Mouse (Mus musculus) lung, embryonic 15.5 days (tissue): ENCODE measurements around the gene Ogdhl. TPM values are rescaled to one million over a fixed set of nuclear protein-coding genes. Genes with fewer than 3 reads are reported as not detected.
A peak's percentile ranks its signal among the peaks of the same experiment; 100 is the strongest.
"Not testable (repeated sequence)": the region's sequence is repeated elsewhere in the genome, so short reads cannot be mapped to it uniquely, and the experiment has no call there.

Experiments used
- ATAC-seq: fragments of 200-750 bp; cut with Nextera tagmentation; 2 replicates; pipeline ENCODE4 v1.8.0; 2017; ENCODE audit warnings: moderate number of reproducible peaks, borderline replicate concordance; ENCODE audit not compliant: low FRiP score, low TSS enrichment; ENCODE audit errors: extremely low read depth
- H3K27ac ChIP-seq: fragments of 300-500 bp; sonication (generic); 2 replicates; pipeline ENCODE4 v1.5.1; 2015; ENCODE audit warnings: moderate library complexity, mild to moderate bottlenecking, inconsistent platforms
- H3K27me3 ChIP-seq: fragments of 300-500 bp; sonication (generic); 2 replicates; pipeline ENCODE4 v1.6.1; 2015; ENCODE audit warnings: inconsistent platforms
- H3K36me3 ChIP-seq: fragments of 300-500 bp; sonication (generic); 2 replicates; pipeline ENCODE4 v1.6.1; 2015; ENCODE audit warnings: inconsistent platforms
- H3K4me1 ChIP-seq: fragments of 300-500 bp; sonication (generic); 2 replicates; pipeline ENCODE4 v1.6.1; 2015; ENCODE audit warnings: inconsistent platforms
- H3K4me2 ChIP-seq: fragments of 300-500 bp; sonication (generic); 2 replicates; pipeline ENCODE4 v1.6.1; 2015; ENCODE audit warnings: inconsistent platforms, mild to moderate bottlenecking, moderate library complexity
- H3K4me3 ChIP-seq: fragments of 300-500 bp; sonication (generic); 2 replicates; pipeline ENCODE4 v1.5.1; 2015; ENCODE audit warnings: mild to moderate bottlenecking, inconsistent platforms
- H3K9ac ChIP-seq: fragments of 300-500 bp; sonication (generic); 2 replicates; pipeline ENCODE4 v1.6.1; 2015; ENCODE audit warnings: inconsistent platforms
- H3K9me3 ChIP-seq: fragments of 300-500 bp; sonication (generic); 2 replicates; pipeline ENCODE4 v1.6.1; 2016; ENCODE audit warnings: inconsistent platforms
- WGBS: fragments of 180-500 bp; shearing (Covaris S2); methylation state at CpG from one replicate; pipeline ENCODE4 v1.1.7; 2015; 5-methylcytosine and 5-hydroxymethylcytosine counted together
- polyA plus RNA-seq: library from polyadenylated mRNA; unstranded; fragments of >200 nt; fragmentation: Nextera tagmentation; extraction: Ambion mirVana; gene quantifications from 2 replicates; pipeline ENCODE4 v1.2.1, GENCODE M21; 2015

Ogdhl gene
- polyA plus RNA-seq, 1 experiment from 2014 or later: 10.3 TPM

DNA sequence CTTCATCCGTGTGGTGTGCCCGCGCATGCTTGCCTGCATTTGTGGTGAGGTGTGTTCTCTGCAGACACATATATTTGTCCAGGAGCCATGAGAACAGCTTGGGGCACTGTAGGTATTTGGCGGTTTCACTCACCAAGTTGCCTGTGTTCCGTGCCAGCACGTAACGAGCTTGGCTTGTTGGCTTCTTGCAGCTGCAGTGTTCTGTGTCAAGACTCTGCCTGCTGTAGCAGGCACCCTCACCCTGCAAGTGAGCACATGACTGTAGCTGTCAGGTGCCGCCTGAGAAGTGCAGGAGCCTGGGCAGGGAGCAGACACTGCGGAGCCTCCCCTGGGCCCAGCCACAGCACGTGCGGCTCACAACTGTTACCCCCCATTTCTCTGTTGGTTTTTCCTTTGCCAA is 14.7 kb downstream of the Ogdhl start:
- Histone ChIP-seq H3K27ac (no peak overlapping the region), H3K9ac (no peak overlapping the region), H3K4me2 (no peak overlapping the region), H3K4me1 (no peaks in the 10 kb centered on the region), H3K4me3 (no peak overlapping the region), H3K36me3 (no peaks in the 10 kb centered on the region), H3K27me3 (no peaks in the 10 kb centered on the region), H3K9me3 (no peaks in the 10 kb centered on the region)
- no peak for ATAC-seq
- WGBS: 75% methylated on average over 11 of the region's 11 CpGs

DNA sequence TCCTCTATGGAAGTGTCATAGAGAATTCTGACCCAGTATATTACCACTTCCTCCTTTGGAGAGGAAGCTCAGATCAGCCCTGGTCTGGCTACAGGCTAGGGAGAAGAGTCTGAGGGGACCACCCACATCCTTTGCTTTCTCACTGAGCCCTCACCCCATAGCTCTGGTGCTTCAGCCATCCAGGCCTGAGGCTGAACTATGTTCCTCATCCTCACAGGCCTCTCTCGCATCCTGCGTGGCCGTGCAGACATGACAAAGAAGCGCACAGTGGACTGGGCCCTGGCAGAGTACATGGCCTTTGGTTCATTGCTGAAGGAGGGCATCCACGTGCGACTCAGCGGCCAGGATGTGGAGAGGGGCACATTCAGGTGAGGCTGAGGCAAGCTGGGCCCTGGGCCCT is 20.0 kb downstream of the Ogdhl start:
- no peak overlapping the region for H3K4me2 ChIP-seq
- H3K9me3 ChIP-seq: no peaks in the 10 kb centered on the region
- no peaks in the 10 kb centered on the region for H3K4me1 ChIP-seq
- ATAC-seq: no peak
- 93% methylated on average over 7 of the region's 7 CpGs for WGBS
- no peak overlapping the region for H3K4me3 ChIP-seq
- H3K27me3 ChIP-seq: no peaks in the 10 kb centered on the region
- H3K27ac ChIP-seq: no peak overlapping the region
- H3K36me3 ChIP-seq: no peaks in the 10 kb centered on the region
- H3K9ac ChIP-seq: no peak overlapping the region

DNA sequence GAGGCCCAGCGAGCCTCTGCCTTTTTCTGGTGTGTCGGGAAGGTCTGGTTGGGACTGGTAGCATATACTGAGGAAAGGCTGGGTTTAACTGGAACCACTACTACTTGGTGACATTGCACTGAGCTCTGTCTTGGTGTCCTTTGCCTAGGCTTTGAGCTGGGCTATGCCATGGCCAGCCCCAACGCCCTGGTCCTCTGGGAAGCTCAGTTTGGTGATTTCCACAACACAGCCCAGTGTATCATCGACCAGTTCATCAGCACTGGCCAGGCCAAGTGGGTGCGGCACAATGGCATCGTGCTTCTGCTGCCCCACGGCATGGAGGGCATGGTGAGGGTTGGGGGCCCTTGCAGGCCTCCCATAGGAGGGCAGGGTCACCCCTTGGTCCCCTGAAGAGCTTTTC is 22.4 kb downstream of the Ogdhl start:
- H3K9me3 ChIP-seq: no peaks in the 10 kb centered on the region

DNA sequence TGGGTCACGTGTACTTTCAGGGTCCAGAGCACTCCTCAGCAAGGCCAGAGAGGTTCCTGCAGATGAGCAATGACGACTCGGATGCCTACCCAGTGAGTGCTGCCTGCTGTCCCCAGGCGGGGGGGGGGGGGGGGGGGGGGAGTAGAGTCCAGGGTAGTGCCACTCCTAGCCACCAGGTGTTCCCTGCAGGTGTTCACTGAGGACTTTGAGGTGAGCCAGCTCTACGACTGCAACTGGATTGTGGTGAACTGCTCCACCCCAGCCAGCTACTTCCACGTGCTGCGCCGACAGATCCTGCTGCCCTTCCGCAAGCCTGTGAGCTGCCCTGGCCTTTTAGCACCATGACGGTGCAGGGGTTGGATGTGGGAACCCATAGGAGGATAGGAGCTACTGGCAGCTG is 22.9 kb downstream of the Ogdhl start:
- H3K9ac ChIP-seq: no peak overlapping the region
- H3K4me1 ChIP-seq: no peaks in the 10 kb centered on the region
- H3K27ac ChIP-seq: no peak overlapping the region
- no peak overlapping the region for H3K4me2 ChIP-seq
- H3K9me3 ChIP-seq: no peaks in the 10 kb centered on the region
- no peaks in the 10 kb centered on the region for H3K27me3 ChIP-seq
- H3K4me3 ChIP-seq: no peak overlapping the region
- ATAC-seq: peak; percentile 11; the same call in 1 of the 2 replicates
- H3K36me3 ChIP-seq: no peaks in the 10 kb centered on the region
- 73% methylated on average over 9 of the region's 10 CpGs for WGBS

More for the DNA sequence above, 22.4 kb downstream of the Ogdhl start:
- H3K4me2 ChIP-seq: no peak overlapping the region
- H3K4me3 ChIP-seq: no peak overlapping the region
- WGBS: 86% methylated on average over 7 of the region's 7 CpGs
- H3K27ac ChIP-seq: no peak overlapping the region
- no peaks in the 10 kb centered on the region for H3K36me3 ChIP-seq
- ATAC-seq: no peak
- H3K27me3 ChIP-seq: no peaks in the 10 kb centered on the region
- no peaks in the 10 kb centered on the region for H3K4me1 ChIP-seq
- no peak overlapping the region for H3K9ac ChIP-seq

DNA sequence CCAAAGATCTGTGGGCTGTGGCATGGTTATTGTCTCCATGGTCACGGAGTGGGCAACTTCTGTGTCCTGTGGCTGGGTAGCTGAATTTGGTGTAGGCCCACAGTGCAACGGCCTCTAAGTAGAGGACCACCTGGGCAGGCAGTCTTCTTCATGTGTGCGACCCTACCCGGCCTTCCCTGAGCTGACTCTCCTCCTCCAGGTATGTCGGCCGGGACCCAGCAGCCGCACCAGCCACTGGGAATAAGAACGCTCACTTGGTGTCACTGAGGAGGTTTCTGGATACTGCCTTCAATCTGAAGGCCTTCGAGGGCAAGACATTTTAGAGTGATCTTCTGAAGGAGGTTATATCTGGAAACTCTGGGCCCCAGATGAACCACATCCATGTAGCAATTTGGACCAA is 25.5 kb downstream of the Ogdhl start:
- Histone ChIP-seq H3K4me3 (no peak overlapping the region), H3K4me2 (no peak overlapping the region), H3K27me3 (no peaks in the 10 kb centered on the region), H3K9me3 (no peaks in the 10 kb centered on the region), H3K9ac (no peak overlapping the region), H3K36me3 (no peaks in the 10 kb centered on the region), H3K27ac (no peak overlapping the region), H3K4me1 (no peaks in the 10 kb centered on the region)
- ATAC-seq: no peak
- 88% methylated on average over 9 of the region's 9 CpGs for WGBS

DNA sequence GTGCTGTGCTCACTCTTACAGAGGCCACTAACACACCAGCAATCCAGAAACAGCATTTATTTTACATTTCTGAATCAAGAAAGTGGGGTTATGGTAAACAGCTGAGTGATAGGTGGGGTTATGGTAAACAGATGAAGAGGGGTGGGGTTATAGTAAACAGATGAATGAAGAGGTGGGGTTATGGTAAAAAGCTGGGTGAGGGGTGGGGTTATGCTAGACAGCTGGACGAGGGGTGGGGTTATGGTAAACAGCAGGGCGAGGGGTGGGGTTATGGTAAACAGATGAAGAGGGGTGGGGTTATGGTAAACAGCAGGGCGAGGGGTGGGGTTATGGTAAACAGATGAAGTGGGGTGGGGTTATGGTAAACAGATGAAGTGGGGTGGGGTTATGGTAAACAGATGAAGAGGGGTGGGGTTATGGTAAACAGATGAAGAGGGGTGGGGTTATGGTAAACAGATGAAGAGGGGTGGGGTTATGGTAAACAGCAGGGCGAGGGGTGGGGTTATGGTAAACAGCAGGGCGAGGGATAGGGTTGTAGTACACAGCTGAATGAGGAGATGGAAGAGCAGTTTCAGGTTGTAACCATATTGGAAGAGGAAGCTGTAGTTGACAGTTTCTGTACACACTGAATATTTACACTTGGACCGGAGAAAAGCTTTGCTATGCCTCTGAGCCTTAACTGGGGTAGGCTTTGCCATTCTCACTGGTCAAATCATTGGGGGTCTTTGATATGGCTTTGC is 29.5 kb downstream of the Ogdhl start:
- H3K9me3 ChIP-seq, H3K36me3 ChIP-seq, H3K4me2 ChIP-seq, H3K27me3 ChIP-seq, ATAC-seq, H3K27ac ChIP-seq, H3K4me1 ChIP-seq, H3K9ac ChIP-seq, H3K4me3 ChIP-seq: not testable (repeated sequence)
- 26% methylated on average over 6 of the region's 6 CpGs for WGBS

DNA sequence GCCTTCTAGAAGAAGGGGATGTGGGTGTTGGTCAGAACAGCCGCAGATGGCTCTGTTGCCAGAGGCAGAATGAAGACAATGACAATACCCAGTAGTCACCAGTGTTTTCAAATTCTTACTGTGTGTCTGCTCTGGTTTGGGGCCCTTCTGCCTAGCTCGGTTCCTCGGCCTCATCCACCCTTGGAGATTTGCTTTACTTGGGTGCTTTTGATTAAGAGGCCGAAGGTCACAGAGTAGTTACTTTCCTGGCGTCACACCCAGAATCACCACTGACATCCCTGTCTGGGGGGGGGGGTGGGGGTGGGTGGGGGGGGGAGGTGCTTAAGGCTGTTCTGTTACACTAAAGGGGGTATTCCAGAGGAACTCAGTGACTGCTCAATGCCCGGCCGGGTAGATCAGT is 42.5 kb downstream of the Ogdhl start:
- no peak overlapping the region for H3K27ac ChIP-seq
- WGBS: 61% methylated on average over 7 of the region's 7 CpGs
- H3K4me1 ChIP-seq: no peaks in the 10 kb centered on the region

DNA sequence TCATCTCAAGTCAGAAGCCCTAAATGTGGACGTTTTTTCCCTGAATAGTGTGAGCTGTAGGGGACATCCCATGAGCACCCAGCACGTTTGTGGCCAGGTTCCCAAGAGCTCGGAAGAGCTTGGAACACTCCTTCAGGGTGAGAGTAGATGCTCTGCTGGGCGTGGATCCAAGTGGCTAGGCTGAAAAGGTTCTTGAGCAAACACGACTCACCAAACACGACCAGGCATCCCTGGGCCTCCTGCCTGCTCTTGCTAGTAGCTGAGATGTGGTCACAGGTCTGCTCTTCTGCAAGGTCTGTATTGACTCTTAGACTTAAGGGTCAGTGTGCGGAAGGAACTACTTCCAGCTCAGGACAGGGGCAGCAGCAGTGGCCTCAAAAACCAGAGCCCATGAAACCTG is 47.9 kb downstream of the Ogdhl start:
- Histone ChIP-seq H3K4me3 (no peak overlapping the region), H3K4me1 (no peaks in the 10 kb centered on the region), H3K27me3 (no peaks in the 10 kb centered on the region), H3K27ac (no peak overlapping the region), H3K9ac (no peak overlapping the region), H3K9me3 (no peaks in the 10 kb centered on the region), H3K4me2 (no peak overlapping the region), H3K36me3 (no peaks in the 10 kb centered on the region)
- no peak for ATAC-seq
- 32% methylated on average over 7 of the region's 7 CpGs for WGBS

More for the DNA sequence above, 42.5 kb downstream of the Ogdhl start:
- no peak overlapping the region for H3K4me2 ChIP-seq
- H3K4me3 ChIP-seq: no peak overlapping the region
- H3K9me3 ChIP-seq: no peaks in the 10 kb centered on the region
- no peak overlapping the region for H3K9ac ChIP-seq
- no peaks in the 10 kb centered on the region for H3K27me3 ChIP-seq
- H3K36me3 ChIP-seq: no peaks in the 10 kb centered on the region
- ATAC-seq: no peak

DNA sequence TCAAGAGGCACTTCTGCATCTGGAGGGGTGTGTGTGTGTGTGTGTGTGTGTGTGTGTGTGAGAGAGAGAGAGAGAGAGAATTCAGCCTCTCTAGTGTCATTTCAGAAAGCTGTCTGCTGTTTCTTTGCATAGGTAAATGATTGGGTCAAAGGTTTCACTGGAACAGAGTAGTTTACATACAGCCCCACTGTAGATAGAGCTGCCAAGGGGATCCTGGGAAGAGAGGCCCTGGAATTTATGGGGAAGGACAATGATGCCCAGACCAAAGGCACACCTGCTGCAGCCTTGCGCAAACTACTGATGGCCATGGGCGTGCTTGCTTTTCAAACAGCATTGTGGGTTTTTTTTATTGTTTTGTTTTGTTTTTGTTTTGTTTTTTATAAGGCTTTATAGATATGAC is 50.7 kb downstream of the Ogdhl start:
- 88% methylated on average over 2 of the region's 2 CpGs for WGBS

DNA sequence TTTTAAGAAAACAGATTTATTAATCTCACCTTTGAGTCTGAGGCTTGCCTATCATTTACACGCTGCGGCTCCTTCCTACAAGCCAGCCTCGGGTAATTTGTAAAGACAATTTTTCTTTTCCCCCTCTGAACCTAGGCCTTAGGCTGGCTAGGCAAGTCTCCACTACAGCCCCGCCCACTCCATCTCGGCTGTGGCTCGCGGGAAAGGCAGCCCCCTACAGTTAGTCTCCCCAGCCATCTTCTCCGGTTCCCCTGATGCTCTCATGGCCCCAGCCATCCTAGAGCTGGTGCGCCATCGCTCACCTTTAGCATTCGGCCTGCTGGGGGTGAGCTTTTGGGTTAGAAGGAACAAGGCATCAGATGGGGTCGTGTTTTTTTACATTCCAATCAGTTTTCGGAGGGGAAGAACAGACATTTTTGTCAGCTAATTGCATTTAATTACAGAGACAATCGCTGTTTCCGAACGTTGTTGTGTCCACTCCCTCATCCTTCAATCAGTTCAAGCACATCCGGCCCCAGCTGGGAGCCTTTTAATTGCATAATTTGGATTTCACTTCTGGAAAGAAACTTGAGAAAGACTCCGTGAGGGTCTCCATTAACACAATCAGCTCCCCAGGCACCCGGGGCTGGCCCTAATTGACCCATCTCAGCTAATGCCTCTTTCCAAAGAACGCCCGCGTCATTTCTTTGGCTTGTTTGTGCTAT is 57.7 kb downstream of the Ogdhl start:
- no peak overlapping the region for H3K4me2 ChIP-seq
- 17% methylated on average over 22 of the region's 22 CpGs for WGBS

More for the DNA sequence above, 50.7 kb downstream of the Ogdhl start:
- no peak overlapping the region for H3K27ac ChIP-seq
- no peaks in the 10 kb centered on the region for H3K9me3 ChIP-seq
- H3K4me2 ChIP-seq: no peak overlapping the region
- no peak overlapping the region for H3K9ac ChIP-seq
- no peaks in the 10 kb centered on the region for H3K27me3 ChIP-seq
- no peak for ATAC-seq
- H3K36me3 ChIP-seq: no peaks in the 10 kb centered on the region
- H3K4me1 ChIP-seq: no peaks in the 10 kb centered on the region
- no peak overlapping the region for H3K4me3 ChIP-seq

DNA sequence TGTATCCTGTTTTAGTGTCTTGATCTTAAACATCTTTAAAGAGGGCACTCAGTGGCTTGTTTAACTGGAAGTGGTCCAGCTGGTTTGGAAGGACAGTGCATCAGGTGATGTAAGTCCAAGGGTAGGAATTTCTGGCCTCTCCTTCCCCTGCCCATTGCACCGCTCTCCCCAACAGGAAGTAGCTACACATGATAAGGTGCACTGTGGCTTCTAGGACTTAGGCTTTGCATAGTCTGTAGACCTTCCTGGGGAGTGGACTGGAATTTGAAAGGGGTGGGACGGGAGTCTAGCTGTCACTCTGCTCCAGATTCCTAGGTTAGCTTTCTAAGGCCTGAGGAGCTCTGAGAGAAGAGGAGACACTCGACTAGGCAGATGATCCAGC is 58.3 kb downstream of the Ogdhl start:
- Histone ChIP-seq H3K4me1 (no peaks in the 10 kb centered on the region), H3K36me3 (no peaks in the 10 kb centered on the region), H3K9me3 (no peaks in the 10 kb centered on the region), H3K9ac (no peak overlapping the region), H3K4me3 (no peak overlapping the region), H3K27ac (no peak overlapping the region), H3K27me3 (peaks cover 28% of the 10 kb centered on the region), H3K4me2 (no peak overlapping the region)
- ATAC-seq: no peak
- WGBS: 39% methylated on average over 3 of the region's 3 CpGs

More for the DNA sequence above, 57.7 kb downstream of the Ogdhl start:
- Histone ChIP-seq H3K9me3 (no peaks in the 10 kb centered on the region), H3K4me3 (no peak overlapping the region), H3K27ac (no peak overlapping the region), H3K9ac (no peak overlapping the region), H3K27me3 (peaks cover 28% of the 10 kb centered on the region), H3K36me3 (no peaks in the 10 kb centered on the region), H3K4me1 (no peaks in the 10 kb centered on the region)
- no peak for ATAC-seq

DNA sequence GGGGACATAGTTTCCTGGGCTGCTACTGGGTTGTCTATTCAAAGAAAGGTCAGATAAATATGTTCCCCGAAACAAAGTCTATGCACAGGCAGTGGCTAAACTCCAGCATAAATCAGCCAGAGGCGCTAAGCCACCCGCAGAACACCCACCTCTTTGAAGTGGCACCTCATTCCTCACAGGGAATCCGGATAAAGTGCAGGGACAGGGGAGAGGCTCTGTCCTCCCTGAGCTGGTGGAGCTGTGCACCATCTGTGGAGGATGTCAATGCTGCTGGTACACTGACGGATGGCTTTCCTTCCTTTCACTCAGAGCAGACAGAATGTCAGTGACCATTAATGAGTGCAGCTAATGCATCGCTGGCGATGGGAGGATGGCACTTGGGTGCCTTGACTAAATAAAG is 59.2 kb downstream of the Ogdhl start:
- Histone ChIP-seq H3K36me3 (no peaks in the 10 kb centered on the region), H3K9me3 (no peaks in the 10 kb centered on the region), H3K27ac (no peak overlapping the region), H3K4me3 (no peak overlapping the region), H3K4me1 (no peaks in the 10 kb centered on the region), H3K27me3 (peaks cover 28% of the 10 kb centered on the region), H3K9ac (no peak overlapping the region), H3K4me2 (no peak overlapping the region)
- ATAC-seq: no peak
- WGBS: 15% methylated on average over 7 of the region's 7 CpGs
